Mouse (Mus musculus) lung, adult 2 months (tissue): ENCODE data around the gene Capn7.

Source experiments
- CTCF ChIP-seq: fragments of 200-500 bp; IDR thresholded peaks from 2 replicates; pipeline ENCODE4 v1.5.1; 2011; ENCODE audit warnings: mild to moderate bottlenecking, low read length, control low read depth; ENCODE audit not compliant: insufficient read depth
- POLR2A ChIP-seq: fragments of 200-500 bp; IDR thresholded peaks from 2 replicates; pipeline ENCODE4 v1.6.1; 2011; ENCODE audit warnings: low read depth, mild to moderate bottlenecking, control low read depth, low read length, borderline replicate concordance; ENCODE audit errors: extremely low read depth

DNA sequence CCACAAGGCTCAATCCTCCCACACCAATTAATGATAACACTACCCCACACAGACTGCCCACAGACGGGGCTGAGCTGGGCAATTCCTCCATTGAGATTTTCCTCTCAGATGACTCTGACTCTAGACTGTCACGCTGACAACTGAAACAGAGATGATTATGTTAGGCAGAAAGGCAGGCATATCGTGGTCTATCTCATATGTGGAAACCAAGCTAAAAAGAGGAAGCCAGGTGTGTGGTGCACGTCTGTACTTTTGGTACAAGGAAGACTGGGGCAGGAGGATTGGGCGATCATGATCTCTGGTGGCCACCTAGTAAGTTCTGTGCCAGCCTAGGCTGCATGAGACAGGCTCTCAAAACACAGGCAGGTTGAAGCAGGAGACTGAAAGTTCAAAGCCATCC is 66.3 kb downstream of the Capn7 start:
- TF ChIP-seq CTCF, result no peak
- no peak for TF ChIP-seq POLR2A
